Mouse (Mus musculus): ENCODE measurements around the gene Dctn3. TPM values are rescaled to one million over a fixed set of nuclear protein-coding genes. Genes with fewer than 3 reads are reported as not detected.
"Not testable (repeated sequence)": the region's sequence is repeated elsewhere in the genome, so short reads cannot be mapped to it uniquely, and the experiment has no call there.

Dctn3 gene
- polyA plus RNA-seq, 1 experiment from 2014 or later, result 154 TPM

- DNase-seq (ENCODE audit: low spot score); H3K4me2 ChIP-seq (ENCODE audit: low read length); H3K27ac ChIP-seq; H3K4me3 ChIP-seq (replicated peaks; ENCODE audit: low read depth, low read length); H3K27me3 ChIP-seq (ENCODE audit: insufficient read depth, low read length); H3K9me3 ChIP-seq (replicated peaks; ENCODE audit: low read length); H3K36me3 ChIP-seq (ENCODE audit: insufficient read depth, low read length); ATAC-seq (replicated peaks; ENCODE audit: low FRiP score, low read depth); H3K9ac ChIP-seq (ENCODE audit: low read depth, low read length): not testable (repeated sequence)
- H3K4me1 ChIP-seq (replicated peaks; ENCODE audit: insufficient read depth, low read length), result peaks cover 11% of the 10 kb centered on the region
- WGBS, result 3% methylated on average over 17 of the region's 27 CpGs
Observed at GRCm38 (mm10) chr4:41684131-41684930, 38.6 kb downstream of the Dctn3 start.

- not testable (repeated sequence) for H3K27ac ChIP-seq; H3K36me3 ChIP-seq (ENCODE audit: insufficient read depth, low read length); DNase-seq (ENCODE audit: low spot score); H3K4me3 ChIP-seq (replicated peaks; ENCODE audit: low read depth, low read length); H3K9me3 ChIP-seq (replicated peaks; ENCODE audit: low read length); H3K9ac ChIP-seq (ENCODE audit: low read depth, low read length); H3K27me3 ChIP-seq (ENCODE audit: insufficient read depth, low read length)
- Histone ChIP-seq H3K4me2 (ENCODE audit: low read length) (peak overlapping the region; percentile 38; the same call in 1 of the 2 replicates), H3K4me1 (replicated peaks; ENCODE audit: insufficient read depth, low read length) (peaks cover 19% of the 10 kb centered on the region)
- 0% methylated on average over 5 of the region's 27 CpGs for WGBS
- 0 out of 2 replicates have a peak, but pooled peaks have one; percentile 27 for ATAC-seq (replicated peaks; ENCODE audit: low FRiP score, low read depth)
Observed at GRCm38 (mm10) chr4:41683303-41683702, 39.7 kb downstream of the Dctn3 start.

GRCm38 (mm10) chr4:41682789-41683188 is 40.2 kb downstream of the Dctn3 start:
- H3K4me1 ChIP-seq (replicated peaks; ENCODE audit: insufficient read depth, low read length), result peaks cover 19% of the 10 kb centered on the region
- ATAC-seq (replicated peaks; ENCODE audit: low FRiP score, low read depth) (no peak), DNase-seq (ENCODE audit: low spot score) (no peak)
- H3K27me3 ChIP-seq (ENCODE audit: insufficient read depth, low read length), result no peaks in the 10 kb centered on the region; the same call in 1 of the 2 replicates
- H3K4me3 ChIP-seq (replicated peaks; ENCODE audit: low read depth, low read length), result no peak overlapping the region
- H3K4me2 ChIP-seq (ENCODE audit: low read length), result no peak overlapping the region
- TF ChIP-seq CTCF (IDR thresholded peaks at IDR 0.05; ENCODE audit: low read depth), result no peak
- H3K9me3 ChIP-seq (replicated peaks; ENCODE audit: low read length), result no peaks in the 10 kb centered on the region
- H3K36me3 ChIP-seq (ENCODE audit: insufficient read depth, low read length), result no peaks in the 10 kb centered on the region
- H3K27ac ChIP-seq, result no peak overlapping the region
- 25% methylated on average over 6 of the region's 6 CpGs for WGBS
- H3K9ac ChIP-seq (ENCODE audit: low read depth, low read length), result no peak overlapping the region

- no peak overlapping the region for H3K9ac ChIP-seq (ENCODE audit: low read depth, low read length)
- 72% methylated on average over 10 of the region's 10 CpGs for WGBS
Observed at GRCm38 (mm10) chr4:41681947-41682346, 41.0 kb downstream of the Dctn3 start.

GRCm38 (mm10) chr4:41681176-41681575 is 41.8 kb downstream of the Dctn3 start:
- Histone ChIP-seq H3K36me3 (ENCODE audit: insufficient read depth, low read length) (no peaks in the 10 kb centered on the region), H3K4me3 (replicated peaks; ENCODE audit: low read depth, low read length) (no peak overlapping the region), H3K27me3 (ENCODE audit: insufficient read depth, low read length) (no peaks in the 10 kb centered on the region; the same call in 1 of the 2 replicates), H3K4me2 (ENCODE audit: low read length) (no peak overlapping the region), H3K9me3 (replicated peaks; ENCODE audit: low read length) (no peaks in the 10 kb centered on the region), H3K9ac (ENCODE audit: low read depth, low read length) (no peak overlapping the region), H3K4me1 (replicated peaks; ENCODE audit: insufficient read depth, low read length) (peaks cover 28% of the 10 kb centered on the region), H3K27ac (no peak overlapping the region)
- DNase-seq (ENCODE audit: low spot score) (no peak), ATAC-seq (replicated peaks; ENCODE audit: low FRiP score, low read depth) (no peak)
- no peak for TF ChIP-seq CTCF (IDR thresholded peaks at IDR 0.05; ENCODE audit: low read depth)
- 68% methylated on average over 4 of the region's 4 CpGs for WGBS

More at GRCm38 (mm10) chr4:41681947-41682346, 41.0 kb downstream of the Dctn3 start:
- Histone ChIP-seq H3K27ac (no peak overlapping the region), H3K9me3 (replicated peaks; ENCODE audit: low read length) (no peaks in the 10 kb centered on the region), H3K27me3 (ENCODE audit: insufficient read depth, low read length) (no peaks in the 10 kb centered on the region; the same call in 1 of the 2 replicates), H3K4me3 (replicated peaks; ENCODE audit: low read depth, low read length) (no peak overlapping the region), H3K4me1 (replicated peaks; ENCODE audit: insufficient read depth, low read length) (peaks cover 21% of the 10 kb centered on the region), H3K4me2 (ENCODE audit: low read length) (no peak overlapping the region), H3K36me3 (ENCODE audit: insufficient read depth, low read length) (no peaks in the 10 kb centered on the region)
- DNase-seq (ENCODE audit: low spot score) (no peak), ATAC-seq (replicated peaks; ENCODE audit: low FRiP score, low read depth) (no peak)
- no peak for TF ChIP-seq CTCF (IDR thresholded peaks at IDR 0.05; ENCODE audit: low read depth)

GRCm38 (mm10) chr4:41679291-41679690 is 43.7 kb downstream of the Dctn3 start:
- no peak for TF ChIP-seq CTCF (IDR thresholded peaks at IDR 0.05; ENCODE audit: low read depth)
- Histone ChIP-seq H3K4me2 (ENCODE audit: low read length) (no peak overlapping the region), H3K4me3 (replicated peaks; ENCODE audit: low read depth, low read length) (no peak overlapping the region), H3K9ac (ENCODE audit: low read depth, low read length) (no peak overlapping the region), H3K9me3 (replicated peaks; ENCODE audit: low read length) (no peaks in the 10 kb centered on the region), H3K27me3 (ENCODE audit: insufficient read depth, low read length) (no peaks in the 10 kb centered on the region; the same call in 1 of the 2 replicates), H3K4me1 (replicated peaks; ENCODE audit: insufficient read depth, low read length) (peaks cover 33% of the 10 kb centered on the region), H3K27ac (peak overlapping the region; percentile 28; the same call in 1 of the 2 replicates), H3K36me3 (ENCODE audit: insufficient read depth, low read length) (no peaks in the 10 kb centered on the region)
- DNase-seq (ENCODE audit: low spot score), result peak; percentile 45
- no peak for ATAC-seq (replicated peaks; ENCODE audit: low FRiP score, low read depth)
- WGBS, result 40% methylated on average over 1 of the region's 2 CpGs

Measured in kidney, postnatal 0 days (tissue).